Mouse (Mus musculus): ENCODE data around the gene Endov. TPM values are rescaled to one million over a fixed set of nuclear protein-coding genes. Genes with fewer than 3 reads are reported as not detected.

Endov gene
- polyA plus RNA-seq, 1 experiment from 2014 or later, result 10.6 TPM

GRCm38 (mm10) chr11:119558870-119559610 lies 67.9 kb downstream of the Endov start:
- Histone ChIP-seq H3K36me3 (ENCODE audit: control insufficient read depth, insufficient read depth) (no peaks in the 10 kb centered on the region), H3K9me3 (ENCODE audit: control insufficient read depth) (no peaks in the 10 kb centered on the region), H3K4me1 (replicated peaks; ENCODE audit: control insufficient read depth, insufficient read depth, low read length) (no peaks in the 10 kb centered on the region), H3K9ac (ENCODE audit: low read depth, low read length) (no peak overlapping the region), H3K27me3 (replicated peaks; ENCODE audit: control insufficient read depth, insufficient read depth, low read length) (no peaks in the 10 kb centered on the region), H3K4me2 (replicated peaks; ENCODE audit: low read depth) (no peak overlapping the region), H3K27ac (ENCODE audit: low read depth, low read length) (no peak overlapping the region), H3K4me3 (ENCODE audit: low read depth, low read length) (no peak overlapping the region)
- WGBS, result 22% methylated on average over 9 of the region's 9 CpGs
- no peak for ATAC-seq
- TF ChIP-seq CTCF (IDR thresholded peaks at IDR 0.05; ENCODE audit: low read depth), result no peak

Other genes starting within 250 kb of the Endov start
- gene Gaa, start 223.5 kb upstream of the Endov start, polyA plus RNA-seq (2015; fragmentation: Nextera tagmentation; extraction: Ambion mirVana), result 71.6 and 79.0 TPM in 2 replicates
- gene Eif4a3, start 191.3 kb upstream of the Endov start, polyA plus RNA-seq (2015; fragmentation: Nextera tagmentation; extraction: Ambion mirVana), result 162 and 174 TPM in 2 replicates
- 9.9 and 11.4 TPM in 2 replicates for gene Card14, start 183.6 kb upstream of the Endov start, polyA plus RNA-seq (2015; fragmentation: Nextera tagmentation; extraction: Ambion mirVana)
- gene Sgsh, start 135.8 kb upstream of the Endov start, polyA plus RNA-seq (2015; fragmentation: Nextera tagmentation; extraction: Ambion mirVana), result 7.7 and 8.3 TPM in 2 replicates
- 6.7 and 7.7 TPM in 2 replicates for gene Slc26a11, start 135.8 kb upstream of the Endov start, polyA plus RNA-seq (2015; fragmentation: Nextera tagmentation; extraction: Ambion mirVana)
- gene Rnf213, start 98.2 kb upstream of the Endov start, polyA plus RNA-seq (2015; fragmentation: Nextera tagmentation; extraction: Ambion mirVana), result 23.1 and 23.2 TPM in 2 replicates
- gene Nptx1, start 56.4 kb downstream of the Endov start, polyA plus RNA-seq (2015; fragmentation: Nextera tagmentation; extraction: Ambion mirVana), result 0.26 and 0.37 TPM in 2 replicates
- 5.1 and 5.7 TPM in 2 replicates for gene Rptor, start 111.6 kb downstream of the Endov start, polyA plus RNA-seq (2015; fragmentation: Nextera tagmentation; extraction: Ambion mirVana)